Mouse (Mus musculus) forebrain, embryonic 14.5 days (tissue): ENCODE measurements around the gene Apex1. TPM values are rescaled to one million over a fixed set of nuclear protein-coding genes. Genes with fewer than 3 reads are reported as not detected.
"Not testable (repeated sequence)": the region's sequence is repeated elsewhere in the genome, so short reads cannot be mapped to it uniquely, and the experiment has no call there.

Experiments
- ATAC-seq: fragments of 200-750 bp; cut with Nextera tagmentation; 2 replicates; pipeline ENCODE4 v1.8.0; 2017; ENCODE audit warnings: mild to moderate bottlenecking, moderate library complexity
- DNase-seq: peaks from one replicate; pipeline ENCODE4 v3.0.0-alpha.2; 2015; ENCODE audit warnings: low spot score
- H3K27ac ChIP-seq: fragments of 300-500 bp; sonication (generic); 2 replicates; pipeline ENCODE4 v1.5.1; 2014; ENCODE audit warnings: low read depth, mild to moderate bottlenecking, control low read depth, low read length, moderate library complexity
- H3K27me3 ChIP-seq: fragments of 300-500 bp; sonication (generic); replicated peaks from 2 replicates; pipeline ENCODE4 v1.6.1; 2014; ENCODE audit warnings: low read length, control low read depth, mixed read lengths; ENCODE audit not compliant: control insufficient read depth, insufficient read depth
- H3K36me3 ChIP-seq: fragments of 300-500 bp; sonication (generic); 2 replicates; pipeline ENCODE4 v1.6.1; 2014; ENCODE audit warnings: low read length, control low read depth; ENCODE audit not compliant: control insufficient read depth, insufficient read depth
- H3K4me1 ChIP-seq: fragments of 300-500 bp; sonication (generic); 2 replicates; pipeline ENCODE4 v1.6.1; 2014; ENCODE audit warnings: antibody characterized with exemption, low read length, control low read depth; ENCODE audit not compliant: control insufficient read depth, insufficient read depth
- H3K4me2 ChIP-seq: fragments of 300-500 bp; sonication (generic); 2 replicates; pipeline ENCODE4 v1.6.1; 2014; ENCODE audit warnings: mild to moderate bottlenecking, control low read depth, low read length
- H3K4me3 ChIP-seq: fragments of 300-500 bp; sonication (generic); 2 replicates; pipeline ENCODE4 v1.5.1; 2014; ENCODE audit warnings: low read depth, low read length, control low read depth
- H3K9ac ChIP-seq: fragments of 300-500 bp; sonication (generic); 2 replicates; pipeline ENCODE4 v1.6.1; 2014; ENCODE audit warnings: mild to moderate bottlenecking, low read length, control low read depth, moderate library complexity
- H3K9me3 ChIP-seq: fragments of 300-500 bp; sonication (generic); replicated peaks from 2 replicates; pipeline ENCODE4 v1.6.1; 2016; ENCODE audit warnings: low read length, control low read depth, mixed read lengths; ENCODE audit not compliant: control insufficient read depth
- WGBS: fragments of 180-500 bp; shearing (Covaris S2); extraction: QIAGEN DNeasy Blood & Tissue Kit; methylation state at CpG from one replicate; pipeline ENCODE4 v1.1.7; 2014; 5-methylcytosine and 5-hydroxymethylcytosine counted together
- polyA plus RNA-seq: library from polyadenylated mRNA; unstranded; fragments of >200 nt; fragmentation: Nextera tagmentation; extraction: Ambion mirVana; gene quantifications from 2 replicates; pipeline ENCODE4 v1.2.1, GENCODE M21; 2014

The Apex1 gene
- polyA plus RNA-seq, 1 experiment from 2014 or later, result 355 TPM

- not testable (repeated sequence) for DNase-seq, H3K27ac ChIP-seq, H3K9ac ChIP-seq, H3K27me3 ChIP-seq, H3K9me3 ChIP-seq, H3K36me3 ChIP-seq, ATAC-seq, H3K4me3 ChIP-seq, H3K4me2 ChIP-seq, H3K4me1 ChIP-seq
- WGBS, result 89% methylated on average over 5 of the region's 5 CpGs
Observed at GRCm38 (mm10) chr14:50973054-50973453, 48.3 kb downstream of the Apex1 start.

- no peak overlapping the region for H3K9ac ChIP-seq
- H3K36me3 ChIP-seq, result no peaks in the 10 kb centered on the region
- ATAC-seq (no peak), DNase-seq (no peak)
- no peaks in the 10 kb centered on the region; the same call in 1 of the 2 replicates for H3K4me1 ChIP-seq
- H3K27me3 ChIP-seq, result no peaks in the 10 kb centered on the region
- no peaks in the 10 kb centered on the region for H3K9me3 ChIP-seq
- H3K4me3 ChIP-seq, result no peak overlapping the region
- H3K4me2 ChIP-seq, result no peak overlapping the region
- 14% methylated on average over 4 of the region's 4 CpGs for WGBS
- H3K27ac ChIP-seq, result no peak overlapping the region
Observed at GRCm38 (mm10) chr14:50973700-50974099, 48.9 kb downstream of the Apex1 start.

- H3K9ac ChIP-seq, result no peak overlapping the region
- no peaks in the 10 kb centered on the region for H3K27me3 ChIP-seq
- ATAC-seq, result no peak
- no peaks in the 10 kb centered on the region for H3K9me3 ChIP-seq
- 42% methylated on average over 5 of the region's 5 CpGs for WGBS
- H3K4me1 ChIP-seq, result no peaks in the 10 kb centered on the region; the same call in 1 of the 2 replicates
- no peak overlapping the region for H3K4me2 ChIP-seq
- H3K4me3 ChIP-seq, result no peak overlapping the region
- DNase-seq, result no peak
- no peaks in the 10 kb centered on the region for H3K36me3 ChIP-seq
- no peak overlapping the region for H3K27ac ChIP-seq
Observed at GRCm38 (mm10) chr14:50975001-50975400, 50.2 kb downstream of the Apex1 start.

GRCm38 (mm10) chr14:50976674-50977073, 51.9 kb downstream of the Apex1 start:
- no peak overlapping the region for H3K4me3 ChIP-seq
- H3K4me2 ChIP-seq, result 0 out of 2 replicates have a peak overlapping the region, but pooled peaks have one; percentile 5
- no peak overlapping the region for H3K27ac ChIP-seq
- H3K36me3 ChIP-seq, result no peaks in the 10 kb centered on the region
- peak; percentile 20 for DNase-seq
- H3K9ac ChIP-seq, result no peak overlapping the region
- no peaks in the 10 kb centered on the region for H3K9me3 ChIP-seq
- WGBS, result 8% methylated on average over 9 of the region's 9 CpGs
- ATAC-seq, result no peak
- no peaks in the 10 kb centered on the region for H3K27me3 ChIP-seq
- no peaks in the 10 kb centered on the region for H3K4me1 ChIP-seq

Other genes with a start within 250 kb of the Apex1 start
- gene Olfr747, start 231.8 kb upstream of the Apex1 start, polyA plus RNA-seq, result not detected in 2 replicates
- not detected in 2 replicates for gene Olfr748, start 217.6 kb upstream of the Apex1 start, polyA plus RNA-seq
- not detected in 2 replicates for gene Olfr749, start 179.9 kb upstream of the Apex1 start, polyA plus RNA-seq
- gene Ttc5, start 139.4 kb upstream of the Apex1 start, polyA plus RNA-seq, result 152 and 161 TPM in 2 replicates
- 0.11 TPM in 1 of 2 replicates, not detected in the other for gene Ccnb1ip1, start 117.2 kb upstream of the Apex1 start, polyA plus RNA-seq
- gene Parp2, start 117.1 kb upstream of the Apex1 start, polyA plus RNA-seq, result 58.7 and 60.9 TPM in 2 replicates
- gene Tep1, start 54.4 kb upstream of the Apex1 start, polyA plus RNA-seq, result 1.3 and 2.5 TPM in 2 replicates
- gene Klhl33, start 27.5 kb upstream of the Apex1 start, polyA plus RNA-seq, result 0.25 and 0.36 TPM in 2 replicates
- 160 and 180 TPM in 2 replicates for gene Osgep, start 75 bp upstream of the Apex1 start, polyA plus RNA-seq
- 81.4 and 86.0 TPM in 2 replicates for gene Pip4p1, start 5.9 kb downstream of the Apex1 start, polyA plus RNA-seq
- 20.5 and 28.2 TPM in 2 replicates for gene Pnp, start 6.1 kb downstream of the Apex1 start, polyA plus RNA-seq
- 2.5 TPM in 1 of 2 replicates, not detected in the other for gene Gm49342, start 19.5 kb downstream of the Apex1 start, polyA plus RNA-seq
- gene Pnp2, start 31.0 kb downstream of the Apex1 start, polyA plus RNA-seq, result 0.46 and 0.69 TPM in 2 replicates
- not detected in 2 replicates for gene Rnase10, start 82.8 kb downstream of the Apex1 start, polyA plus RNA-seq
- gene Rnase9, start 116.9 kb downstream of the Apex1 start, polyA plus RNA-seq, result not detected in 2 replicates
- gene Rnase11, start 125.2 kb downstream of the Apex1 start, polyA plus RNA-seq, result not detected in 2 replicates
- not detected in 2 replicates for gene Rnase12, start 132.7 kb downstream of the Apex1 start, polyA plus RNA-seq
- gene Olfr750, start 149.5 kb downstream of the Apex1 start, polyA plus RNA-seq, result not detected in 2 replicates
- gene Rnase4, start 166.1 kb downstream of the Apex1 start, polyA plus RNA-seq, result 11.5 and 14.2 TPM in 2 replicates
- 2.2 and 2.8 TPM in 2 replicates for gene Ang, start 166.2 kb downstream of the Apex1 start, polyA plus RNA-seq
- gene Eddm3b, start 189.5 kb downstream of the Apex1 start, polyA plus RNA-seq, result not detected in 2 replicates
- gene Rnase6, start 198.9 kb downstream of the Apex1 start, polyA plus RNA-seq, result 0.33 and 1.3 TPM in 2 replicates
- gene Rnase1, start 221.8 kb downstream of the Apex1 start, polyA plus RNA-seq, result 0.18 TPM in 1 of 2 replicates, not detected in the other
- gene Rnase2b, start 237.3 kb downstream of the Apex1 start, polyA plus RNA-seq, result not detected in 2 replicates